Mouse (Mus musculus) midbrain, embryonic 11.5 days (tissue): ENCODE data around the gene Fndc10. TPM values are rescaled to one million over a fixed set of nuclear protein-coding genes. Genes with fewer than 3 reads are reported as not detected.
"Not testable (repeated sequence)": the region's sequence is repeated elsewhere in the genome, so short reads cannot be mapped to it uniquely, and the experiment has no call there.

Experiments used
- ATAC-seq: fragments of 200-750 bp; cut with Nextera tagmentation; 2 replicates; pipeline ENCODE4 v1.8.0; 2017; ENCODE audit warnings: moderate TSS enrichment, moderate library complexity; ENCODE audit not compliant: low FRiP score
- DNase-seq: peaks from one replicate; pipeline ENCODE4 v3.0.0; 2015; ENCODE audit warnings: low spot score; ENCODE audit errors: missing footprints
- H3K27ac ChIP-seq: fragments of 300-500 bp; sonication (generic); 2 replicates; pipeline ENCODE4 v1.5.1; 2014; ENCODE audit warnings: low read depth, low read length
- H3K27me3 ChIP-seq: fragments of 300-500 bp; sonication (generic); 2 replicates; pipeline ENCODE4 v1.6.1; 2014; ENCODE audit warnings: mild to moderate bottlenecking, low read length, moderate library complexity, mixed read lengths; ENCODE audit not compliant: control insufficient read depth, insufficient read depth
- H3K36me3 ChIP-seq: fragments of 300-500 bp; sonication (generic); 2 replicates; pipeline ENCODE4 v1.6.1; 2014; ENCODE audit warnings: mild to moderate bottlenecking, low read length, moderate library complexity, mixed read lengths; ENCODE audit not compliant: control insufficient read depth, insufficient read depth
- H3K4me1 ChIP-seq: fragments of 300-500 bp; sonication (generic); 2 replicates; pipeline ENCODE4 v1.6.1; 2014; ENCODE audit warnings: low read length; ENCODE audit not compliant: control insufficient read depth, insufficient read depth
- H3K4me2 ChIP-seq: fragments of 300-500 bp; sonication (generic); 2 replicates; pipeline ENCODE4 v1.6.1; 2014; ENCODE audit warnings: mild to moderate bottlenecking, moderate library complexity
- H3K4me3 ChIP-seq: fragments of 300-500 bp; sonication (generic); 2 replicates; pipeline ENCODE4 v1.5.1; 2014; ENCODE audit warnings: low read depth, low read length
- H3K9ac ChIP-seq: fragments of 300-500 bp; sonication (generic); 2 replicates; pipeline ENCODE4 v1.6.1; 2014; ENCODE audit warnings: low read length
- H3K9me3 ChIP-seq: fragments of 300-500 bp; sonication (generic); 2 replicates; pipeline ENCODE4 v1.6.1; 2016; ENCODE audit warnings: low read length; ENCODE audit not compliant: control insufficient read depth
- WGBS: fragments of 180-500 bp; shearing (Covaris S2); extraction: QIAGEN DNeasy Blood & Tissue Kit; methylation state at CpG from one replicate; pipeline ENCODE4 v1.1.7; 2014; 5-methylcytosine and 5-hydroxymethylcytosine counted together
- polyA plus RNA-seq: library from polyadenylated mRNA; unstranded; fragments of >200 nt; fragmentation: Nextera tagmentation; extraction: Ambion mirVana; gene quantifications from 2 replicates; pipeline ENCODE4 v1.2.1, GENCODE M21; 2014

Fndc10 gene
- polyA plus RNA-seq, 1 experiment from 2014 or later, result 1.5 TPM

DNA sequence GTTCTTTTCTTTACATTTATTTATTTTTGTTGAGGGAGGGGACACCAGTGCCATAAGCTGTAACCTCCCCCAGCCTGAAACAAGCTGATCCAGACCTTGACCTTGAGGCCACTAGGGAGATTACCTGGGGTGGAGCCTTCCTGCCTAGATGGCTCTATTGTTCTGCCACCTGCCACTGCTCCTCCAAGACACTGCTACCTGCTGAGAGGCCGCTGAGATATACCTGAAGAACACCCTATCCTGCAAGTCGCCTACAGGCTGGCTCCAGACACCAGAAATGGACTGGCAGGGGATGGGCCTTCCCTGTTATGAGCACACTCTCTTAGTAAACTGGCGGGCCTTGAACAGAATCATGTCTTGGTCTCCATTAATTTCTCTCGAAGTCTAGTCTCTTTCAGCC, 23.9 kb upstream of the Fndc10 start:
- ATAC-seq, H3K36me3 ChIP-seq, H3K9me3 ChIP-seq, H3K9ac ChIP-seq, H3K27me3 ChIP-seq, H3K4me2 ChIP-seq, H3K27ac ChIP-seq, H3K4me1 ChIP-seq, H3K4me3 ChIP-seq, DNase-seq: not testable (repeated sequence)
- WGBS, result 46% methylated on average over 4 of the region's 4 CpGs

GRCm38 (mm10) chr4:155672082-155672481, 22.1 kb upstream of the Fndc10 start:
- Histone ChIP-seq H3K4me1 (peaks cover 6% of the 10 kb centered on the region; the same call in 1 of the 2 replicates), H3K27me3 (no peaks in the 10 kb centered on the region), H3K36me3 (no peaks in the 10 kb centered on the region), H3K9me3 (no peaks in the 10 kb centered on the region), H3K27ac (no peak overlapping the region), H3K4me2 (no peak overlapping the region), H3K9ac (no peak overlapping the region), H3K4me3 (no peak overlapping the region)
- 73% methylated on average over 2 of the region's 2 CpGs for WGBS
- DNase-seq, result no peak
- no peak for ATAC-seq

- no peak for ATAC-seq
- Histone ChIP-seq H3K27ac (no peak overlapping the region), H3K9me3 (no peaks in the 10 kb centered on the region), H3K4me2 (no peak overlapping the region), H3K4me3 (no peak overlapping the region), H3K36me3 (no peaks in the 10 kb centered on the region), H3K4me1 (no peaks in the 10 kb centered on the region), H3K9ac (no peak overlapping the region), H3K27me3 (no peaks in the 10 kb centered on the region)
- DNase-seq, result no peak
- WGBS, result 87% methylated on average over 2 of the region's 2 CpGs
Observed at GRCm38 (mm10) chr4:155675991-155676390, 18.2 kb upstream of the Fndc10 start.

- not testable (repeated sequence) for H3K4me3 ChIP-seq, H3K27ac ChIP-seq, H3K4me2 ChIP-seq, H3K27me3 ChIP-seq, H3K4me1 ChIP-seq, H3K36me3 ChIP-seq, H3K9me3 ChIP-seq, H3K9ac ChIP-seq, DNase-seq, ATAC-seq
- WGBS, result 92% methylated on average over 16 of the region's 19 CpGs
Observed at GRCm38 (mm10) chr4:155683670-155684277, 10.4 kb upstream of the Fndc10 start.

DNA sequence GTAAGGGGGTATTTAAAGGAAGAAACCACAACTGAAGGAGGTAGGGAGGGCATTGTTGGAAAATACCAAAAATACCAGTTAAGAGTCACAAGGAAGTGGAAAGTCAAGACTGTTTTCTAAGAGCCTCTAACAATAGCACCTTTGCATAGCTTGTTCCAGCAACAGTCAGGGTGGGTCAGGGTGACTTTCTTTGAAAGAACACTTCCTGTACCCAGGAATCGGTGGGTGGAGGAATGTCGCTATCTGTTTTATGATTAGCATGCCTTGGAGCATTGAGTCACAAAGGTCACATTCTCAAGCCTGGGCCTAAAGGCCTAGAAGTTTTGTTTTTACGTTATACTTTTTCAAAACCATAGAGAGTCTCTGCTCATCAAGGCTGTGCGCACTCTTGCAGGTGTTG, 6.4 kb upstream of the Fndc10 start:
- not testable (repeated sequence) for H3K27me3 ChIP-seq, H3K27ac ChIP-seq, H3K4me3 ChIP-seq, H3K4me2 ChIP-seq, H3K9me3 ChIP-seq, H3K36me3 ChIP-seq, H3K9ac ChIP-seq, H3K4me1 ChIP-seq, ATAC-seq, DNase-seq
- WGBS, result 97% methylated on average over 4 of the region's 4 CpGs

GRCm38 (mm10) chr4:155690571-155691375, 3.4 kb upstream of the Fndc10 start:
- Histone ChIP-seq H3K27me3 (peaks cover 14% of the 10 kb centered on the region), H3K9ac (no peak overlapping the region), H3K36me3 (no peaks in the 10 kb centered on the region), H3K4me2 (no peak overlapping the region), H3K9me3 (no peaks in the 10 kb centered on the region), H3K27ac (no peak overlapping the region), H3K4me1 (0 out of 2 replicates have a peak, but pooled peaks cover 4% of the 10 kb centered on the region), H3K4me3 (no peak overlapping the region)
- DNase-seq (no peak), ATAC-seq (no peak)
- WGBS, result 84% methylated on average over 12 of the region's 12 CpGs

- no peak for DNase-seq
- no peaks in the 10 kb centered on the region for H3K36me3 ChIP-seq
- no peak overlapping the region for H3K4me3 ChIP-seq
- peaks cover 15% of the 10 kb centered on the region for H3K27me3 ChIP-seq
- 95% methylated on average over 3 of the region's 3 CpGs for WGBS
- no peak overlapping the region for H3K27ac ChIP-seq
- H3K9me3 ChIP-seq, result no peaks in the 10 kb centered on the region
- no peak for ATAC-seq
- H3K4me2 ChIP-seq, result no peak overlapping the region
- H3K4me1 ChIP-seq, result 0 out of 2 replicates have a peak, but pooled peaks cover 4% of the 10 kb centered on the region
- no peak overlapping the region for H3K9ac ChIP-seq
Observed at GRCm38 (mm10) chr4:155692421-155692820, 1.7 kb upstream of the Fndc10 start.

DNA sequence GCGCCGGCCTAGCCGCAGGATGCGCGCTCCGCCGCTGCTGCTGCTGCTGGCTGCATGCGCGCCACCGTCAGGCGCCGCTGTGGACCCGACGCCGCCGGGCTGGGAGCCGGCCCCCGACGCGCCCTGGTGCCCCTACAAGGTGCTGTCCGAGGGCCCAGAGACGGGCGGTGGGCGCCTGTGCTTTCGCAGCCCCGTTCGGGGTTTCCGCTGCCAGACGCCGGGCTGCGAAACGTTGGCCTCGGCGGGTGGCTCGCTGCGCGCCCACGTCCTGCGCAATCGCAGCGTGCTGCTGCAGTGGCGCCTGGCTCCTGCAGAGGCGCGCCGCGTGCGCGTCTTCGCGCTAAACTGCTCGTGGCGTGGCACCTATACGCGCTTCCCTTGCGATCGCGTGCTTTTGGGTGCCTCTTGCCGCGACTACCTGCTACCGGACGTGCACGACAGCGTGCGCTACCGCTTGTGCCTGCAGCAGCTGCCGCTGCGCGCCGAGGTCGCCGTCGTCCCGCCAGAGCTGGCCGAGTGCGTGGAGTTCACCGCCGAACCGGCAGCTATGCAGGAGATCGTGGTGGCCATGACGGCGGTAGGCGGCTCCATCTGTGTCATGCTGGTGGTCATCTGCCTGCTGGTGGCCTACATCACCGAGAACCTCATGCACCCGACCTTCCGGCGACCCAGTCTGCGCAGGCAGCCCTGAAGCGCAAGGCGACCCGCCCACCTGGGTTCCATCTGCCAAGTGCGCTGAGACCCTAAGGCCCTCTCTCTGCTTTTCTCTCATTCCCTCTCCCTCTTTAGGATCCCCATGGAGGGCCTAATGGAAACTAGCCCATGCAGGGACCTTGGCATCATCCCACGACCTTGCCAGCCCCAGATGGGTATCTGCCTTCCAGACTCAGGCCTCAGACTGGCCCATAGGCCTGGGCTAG, 600 bp downstream of the Fndc10 start:
- no peaks in the 10 kb centered on the region for H3K36me3 ChIP-seq
- peak overlapping the region; percentile 70 for H3K4me3 ChIP-seq
- DNase-seq (peak; percentile 93), ATAC-seq (peak; percentile 72)
- H3K4me1 ChIP-seq, result 0 out of 2 replicates have a peak, but pooled peaks cover 4% of the 10 kb centered on the region
- peak overlapping the region; percentile 90 for H3K4me2 ChIP-seq
- H3K9ac ChIP-seq, result peak overlapping the region; percentile 74
- H3K27ac ChIP-seq, result no peak overlapping the region
- whole genome bisulfite sequencing, result 1% methylated on average over 89 of the region's 92 CpGs
- peaks cover 15% of the 10 kb centered on the region for H3K27me3 ChIP-seq
- no peaks in the 10 kb centered on the region for H3K9me3 ChIP-seq
